Mouse (Mus musculus): ENCODE data around the gene Ppp1r32.

- TF ChIP-seq CTCF (IDR thresholded peaks at IDR 0.05; ENCODE audit: control insufficient read depth, insufficient read depth, low read length): no peak
- no peak for TF ChIP-seq POLR2A (IDR thresholded peaks at IDR 0.05; ENCODE audit: borderline replicate concordance, control insufficient read depth, low read depth, low read length)
Measured at GRCm38 (mm10) chr19:10433879-10434540, 48.7 kb downstream of the Ppp1r32 start.
